Mouse (Mus musculus) small intestine, adult 2 months (tissue): ENCODE measurements around the gene Arl6ip5.

ENCODE experiments used
- CTCF ChIP-seq: fragments of 200-500 bp; IDR thresholded peaks from 2 replicates; pipeline ENCODE4 v1.5.1; 2012; ENCODE audit warnings: low read depth, mild to moderate bottlenecking, control low read depth, inconsistent platforms, low read length, moderate library complexity, mixed read lengths; ENCODE audit not compliant: insufficient replicate concordance, insufficient read length; ENCODE audit errors: extremely low read depth
- POLR2A ChIP-seq: fragments of 200-500 bp; IDR thresholded peaks from 2 replicates; pipeline ENCODE4 v1.6.1; 2012; ENCODE audit warnings: low read depth, mild to moderate bottlenecking, control low read depth, inconsistent platforms, low read length, moderate library complexity

GRCm38 (mm10) chr6:97265240-97265639, 54.8 kb downstream of the Arl6ip5 start:
- TF ChIP-seq CTCF (no peak), POLR2A (no peak)
